In the genomic region with DNA sequence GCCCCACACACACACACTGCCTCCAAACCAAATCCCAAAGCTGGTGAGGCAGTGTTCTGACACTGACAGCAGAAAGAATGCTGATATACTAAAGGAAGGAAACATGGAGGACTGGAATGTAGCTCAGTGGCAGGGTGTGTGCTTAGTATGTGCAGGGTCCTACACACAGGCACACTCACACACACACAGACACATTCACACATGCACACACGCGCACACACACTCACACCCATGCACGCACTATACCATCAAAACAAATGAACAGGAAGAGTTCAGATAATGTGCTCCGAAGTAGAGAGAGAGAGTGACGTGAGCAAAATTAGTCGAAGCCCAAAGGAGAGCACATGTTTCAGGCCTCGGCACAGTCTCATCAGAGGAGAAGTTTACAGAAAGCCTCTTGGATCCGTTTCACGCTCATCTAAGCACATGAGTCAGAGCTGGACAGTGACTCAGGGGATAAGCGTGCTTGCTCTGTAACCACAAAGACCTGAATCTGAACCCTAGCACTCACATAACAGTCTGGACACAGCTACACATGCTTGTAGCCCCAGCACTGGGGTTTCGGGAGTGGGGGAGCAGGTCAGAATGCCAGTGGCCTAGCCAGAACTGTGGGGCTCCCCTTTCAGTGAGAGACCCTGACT, we compare ENCODE assay signal across 10 mouse cellular contexts.
A peak's percentile ranks its signal among the peaks of the same experiment; 100 is the strongest.
DNase-seq lines count a peak whose midpoint lies in the region; ATAC-seq lines count a peak whose summit lies in the region.
"Had no signal": no experiment of that assay in that cellular context is flagged by ENCODE, and none has a peak within 500 bp of the region (broad histone marks: within the 10 kb centered on the region; RNA-seq: fewer than 3 reads in every experiment).

No protein-coding gene starts in this region.

- H3K27me3 ChIP-seq in heart, embryonic 12.5 days (replicated peaks) = no peaks in the 10 kb centered on the region
- peaks cover 5% of the 10 kb centered on the region for H3K27me3 ChIP-seq in megakaryocyte, embryonic 14.5 days (replicated peaks)
- H3K27me3 ChIP-seq: midbrain, embryonic 15.5 days had no signal

- H3K9ac ChIP-seq in heart, embryonic 12.5 days = no peak overlapping the region
- H3K9ac ChIP-seq: liver, embryonic 14.5 days; midbrain, embryonic 15.5 days had no signal

- H3K4me1 ChIP-seq in heart, embryonic 12.5 days (replicated peaks) = peaks cover 8% of the 10 kb centered on the region
- H3K4me1 ChIP-seq in megakaryocyte, embryonic 14.5 days = no peaks in the 10 kb centered on the region
- H3K4me1 ChIP-seq: midbrain, embryonic 15.5 days had no signal

- no peaks in the 10 kb centered on the region for H3K9me3 ChIP-seq in heart, embryonic 12.5 days (replicated peaks)
- no peaks in the 10 kb centered on the region for H3K9me3 ChIP-seq in megakaryocyte, embryonic 14.5 days
- H3K9me3 ChIP-seq: midbrain, embryonic 15.5 days had no signal

- ATAC-seq in heart, embryonic 12.5 days (ENCODE audit: insufficient number of reproducible peaks, low FRiP score) = no peak
- ATAC-seq in megakaryocyte, adult 5-6 weeks (ENCODE audit: poor library complexity, severe bottlenecking) = no peak
- ATAC-seq: midbrain, embryonic 15.5 days had no signal

- WGBS in heart, embryonic 12.5 days = 59% methylated on average over 11 of the region's 11 CpGs

- no peak overlapping the region for H3K4me2 ChIP-seq in heart, embryonic 12.5 days
- H3K4me2 ChIP-seq: midbrain, embryonic 15.5 days had no signal

- DNase-seq in heart, adult 11 months = peak; percentile 92
- peak; percentile 63 to 72 for DNase-seq in adrenal gland, postnatal 36 days
- peak; percentile 56 for DNase-seq in skeletal muscle tissue, adult 2 months (ENCODE audit: low read depth, low spot score)
- DNase-seq in thymus, postnatal 0 days (ENCODE audit: low spot score) = no peak
- DNase-seq in embryo, embryonic 10 days (ENCODE audit: low spot score) = no peak

- H3K4me3 ChIP-seq in heart, embryonic 12.5 days = no peak overlapping the region
- peak overlapping the region; percentile 34 for H3K4me3 ChIP-seq in megakaryocyte, embryonic 14.5 days (replicated peaks)
- H3K4me3 ChIP-seq: midbrain, embryonic 15.5 days had no signal

- no peaks in the 10 kb centered on the region for H3K36me3 ChIP-seq in heart, embryonic 12.5 days
- H3K36me3 ChIP-seq in megakaryocyte, embryonic 14.5 days (replicated peaks; ENCODE audit: low read length) = no peaks in the 10 kb centered on the region
- H3K36me3 ChIP-seq: midbrain, embryonic 15.5 days had no signal

- no peak overlapping the region for H3K27ac ChIP-seq in heart, embryonic 12.5 days (ENCODE audit: poor library complexity, severe bottlenecking)
- H3K27ac ChIP-seq: liver, embryonic 14.5 days; midbrain, embryonic 15.5 days had no signal

Comparison
In these comparisons a context has a peak if more than half of its experiments do, and no peak if none do; other contexts are left out.
1. DNase-seq: peak in heart, adult 11 months (single experiment), adrenal gland, postnatal 36 days (2 of 2) and skeletal muscle tissue, adult 2 months (single experiment); none in thymus, postnatal 0 days (single experiment) and embryo, embryonic 10 days (single experiment).